Mouse (Mus musculus): Measurements from ENCODE around the gene BC025920. TPM values are rescaled to one million over a fixed set of nuclear protein-coding genes. Genes with fewer than 3 reads are reported as not detected.
"Not testable (repeated sequence)": the region's sequence is repeated elsewhere in the genome, so short reads cannot be mapped to it uniquely, and the experiment has no call there.

Gene BC025920
- total RNA-seq, 2 experiments from 2014 or later = 3.6 to 3.8 TPM

GRCm38 (mm10) chr10:81602741-81603151 is 3.3 kb upstream of the BC025920 start:
- peak in 1 of 2 experiments; percentile 52 for DNase-seq (ENCODE audit: low spot score in 2 of 2)

- no peak for DNase-seq (ENCODE audit: low spot score in 2 of 2)
Observed at GRCm38 (mm10) chr10:81604019-81604967, 1.8 kb upstream of the BC025920 start.

GRCm38 (mm10) chr10:81604968-81605665 is 953 bp upstream of the BC025920 start:
- peak; percentile 76 to 89 for DNase-seq (ENCODE audit: low spot score in 2 of 2)

GRCm38 (mm10) chr10:81605666-81605973 is 450 bp upstream of the BC025920 start:
- DNase-seq (ENCODE audit: low spot score in 2 of 2) = no peak

- DNase-seq (ENCODE audit: low spot score in 2 of 2) = no peak
Observed at GRCm38 (mm10) chr10:81608308-81608707, 2.2 kb downstream of the BC025920 start.

- DNase-seq (ENCODE audit: low spot score in 2 of 2) = no peak
Observed at GRCm38 (mm10) chr10:81612779-81613178, 6.7 kb downstream of the BC025920 start.

GRCm38 (mm10) chr10:81615486-81615885 is 9.4 kb downstream of the BC025920 start:
- DNase-seq (ENCODE audit: low spot score in 2 of 2) = peak; percentile 74 to 86

GRCm38 (mm10) chr10:81619976-81620375 is 13.9 kb downstream of the BC025920 start:
- no peak for DNase-seq (ENCODE audit: low spot score in 2 of 2)

GRCm38 (mm10) chr10:81620786-81621185 is 14.7 kb downstream of the BC025920 start:
- no peak for DNase-seq (ENCODE audit: low spot score in 2 of 2)

- no peak for DNase-seq (ENCODE audit: low spot score in 2 of 2)
Observed at GRCm38 (mm10) chr10:81623441-81623840, 17.4 kb downstream of the BC025920 start.

GRCm38 (mm10) chr10:81626101-81626993 is 20.3 kb downstream of the BC025920 start:
- DNase-seq (ENCODE audit: low spot score in 2 of 2) = no peak

- peak; percentile 90 to 96 for DNase-seq (ENCODE audit: low spot score in 2 of 2)
Observed at GRCm38 (mm10) chr10:81626994-81627835, 21.1 kb downstream of the BC025920 start, which contains the start of gene Sirt6. Sirt6 (minus strand) TSS chr10:81627797.

GRCm38 (mm10) chr10:81627836-81628220 is 21.8 kb downstream of the BC025920 start:
- no peak for DNase-seq (ENCODE audit: low spot score in 2 of 2)

GRCm38 (mm10) chr10:81628390-81628789 is 22.3 kb downstream of the BC025920 start, which contains the start of gene Ankrd24:
Ankrd24 (plus strand) TSS chr10:81628540.
- no peak for DNase-seq (ENCODE audit: low spot score in 2 of 2)

GRCm38 (mm10) chr10:81633253-81634099 is 27.4 kb downstream of the BC025920 start:
- DNase-seq (ENCODE audit: low spot score in 2 of 2) = peak; percentile 67 to 82

- no peak for DNase-seq (ENCODE audit: low spot score in 2 of 2)
Observed at GRCm38 (mm10) chr10:81636338-81636737, 30.3 kb downstream of the BC025920 start.

GRCm38 (mm10) chr10:81638101-81638500 is 32.0 kb downstream of the BC025920 start:
- no peak for DNase-seq (ENCODE audit: low spot score in 2 of 2)

GRCm38 (mm10) chr10:81640825-81641224 is 34.8 kb downstream of the BC025920 start:
- not testable (repeated sequence) for DNase-seq (ENCODE audit: low spot score in 2 of 2)

- DNase-seq (ENCODE audit: low spot score in 2 of 2) = no peak
Observed at GRCm38 (mm10) chr10:81641566-81641965, 35.5 kb downstream of the BC025920 start.

Measured in layer of hippocampus, adult 18-20 months (tissue).